Mouse (Mus musculus) CH12.LX (cell line): ENCODE results near the gene Trim41. TPM values are rescaled to one million over a fixed set of nuclear protein-coding genes. Genes with fewer than 3 reads are reported as not detected.

Experiments used
- DNase-seq: peaks from one replicate; pipeline ENCODE4 v3.0.0-alpha.2; 2013; ENCODE audit errors: extremely low read depth
- H3K27ac ChIP-seq: 2 replicates; pipeline ENCODE4 v1.5.1; 2012; ENCODE audit warnings: low read depth, mild to moderate bottlenecking, control low read depth, moderate library complexity; ENCODE audit not compliant: insufficient read depth
- H3K27me3 ChIP-seq: replicated peaks from 2 replicates; pipeline ENCODE3; 2012; ENCODE audit warnings: inconsistent platforms
- H3K36me3 ChIP-seq, 2 experiments: replicated peaks in 1 of 2; 2 replicates each; pipeline versions ENCODE3 to v1.6.1; 2012; ENCODE audit warnings: inconsistent platforms in 1 of 2, low read length in 1 of 2, mild to moderate bottlenecking in 1 of 2, mixed read lengths in 1 of 2, moderate library complexity in 1 of 2; ENCODE audit not compliant: control insufficient read depth in 1 of 2, insufficient read depth in 1 of 2
- H3K4me1 ChIP-seq, 2 experiments: 2 replicates each; pipeline ENCODE4 v1.6.1; 2012; ENCODE audit warnings: inconsistent platforms in 1 of 2, moderate library complexity in 1 of 2; ENCODE audit not compliant: insufficient read depth in 2 of 2, control insufficient read depth in 1 of 2
- H3K4me2 ChIP-seq: 2 replicates; pipeline ENCODE4 v1.6.1; 2012; ENCODE audit warnings: low read depth, mild to moderate bottlenecking, control low read depth; ENCODE audit not compliant: poor library complexity, insufficient read depth, severe bottlenecking
- H3K4me3 ChIP-seq, 3 experiments: fragments of 150-350 bp in 1 of 3; sonication (generic) in 1 of 3; replicated peaks in 1 of 3; 2 replicates each; pipeline versions ENCODE3 to v1.5.1; 2011 to 2012; ENCODE audit warnings: low read depth in 2 of 3, low read length in 2 of 3, mild to moderate bottlenecking in 2 of 3, moderate library complexity in 2 of 3, control low read depth in 1 of 3, improper control_type of control experiment in 1 of 3, inconsistent platforms in 1 of 3, mixed read lengths in 1 of 3; ENCODE audit not compliant: poor library complexity in 1 of 3
- H3K79me2 ChIP-seq: replicated peaks from 2 replicates; pipeline ENCODE4 v1.6.1; 2012; ENCODE audit warnings: mild to moderate bottlenecking, moderate library complexity; ENCODE audit not compliant: control insufficient read depth, poor library complexity, insufficient read depth, severe bottlenecking; ENCODE audit errors: extremely low read depth
- H3K9ac ChIP-seq: 2 replicates; pipeline ENCODE4 v1.6.1; 2012; ENCODE audit warnings: low read depth, mild to moderate bottlenecking, control low read depth, moderate library complexity; ENCODE audit not compliant: insufficient read depth
- H3K9me3 ChIP-seq: replicated peaks from 2 replicates; pipeline ENCODE3; 2012; ENCODE audit warnings: low read length, inconsistent platforms, mixed read lengths
- BHLHE40 ChIP-seq: IDR thresholded peaks from 2 replicates; pipeline ENCODE4 v1.6.1; 2011; ENCODE audit warnings: mild to moderate bottlenecking, low read depth, low read length, improper control_type of control experiment
- CHD1 ChIP-seq: IDR thresholded peaks from 2 replicates; pipeline ENCODE4 v1.6.1; 2012; ENCODE audit warnings: low read depth, low read length, improper control_type of control experiment, inconsistent platforms
- CHD2 ChIP-seq: IDR thresholded peaks from 2 replicates; pipeline ENCODE4 v1.6.1; 2011; ENCODE audit warnings: low read length, improper control_type of control experiment
- CTCF ChIP-seq, 2 experiments: IDR thresholded peaks in 1 of 2; conservative IDR thresholded peaks in 1 of 2; 2 replicates each; pipeline ENCODE4 v1.5.1; 2011 to 2012; ENCODE audit warnings: low read depth in 2 of 2, low read length in 2 of 2, improper control_type of control experiment in 1 of 2, inconsistent platforms in 1 of 2, mild to moderate bottlenecking in 1 of 2, moderate library complexity in 1 of 2
- E2F4 ChIP-seq: IDR thresholded peaks from 2 replicates; pipeline ENCODE4 v1.6.1; 2011; ENCODE audit warnings: low read depth, low read length, improper control_type of control experiment; ENCODE audit not compliant: insufficient replicate concordance
- ELF1 ChIP-seq: IDR thresholded peaks from 2 replicates; pipeline ENCODE4 v1.6.1; 2014; ENCODE audit warnings: low read depth, mild to moderate bottlenecking, inconsistent platforms, low read length, improper control_type of control experiment
- EP300 ChIP-seq: IDR thresholded peaks from 2 replicates; pipeline ENCODE4 v1.6.1; 2011; ENCODE audit warnings: low read length, improper control_type of control experiment
- ETS1 ChIP-seq: conservative IDR thresholded peaks from 2 replicates; pipeline ENCODE4 v1.6.1; 2012; ENCODE audit warnings: low read depth, mild to moderate bottlenecking, inconsistent platforms, low read length, improper control_type of control experiment, moderate library complexity
- GABPA ChIP-seq: IDR thresholded peaks from 2 replicates; pipeline ENCODE4 v1.6.1; 2012; ENCODE audit warnings: low read depth, low read length, improper control_type of control experiment, inconsistent platforms; ENCODE audit not compliant: insufficient replicate concordance
- HCFC1 ChIP-seq: IDR thresholded peaks from 2 replicates; pipeline ENCODE4 v1.6.1; 2012; ENCODE audit warnings: low read depth, mild to moderate bottlenecking, inconsistent platforms, low read length, improper control_type of control experiment
- IRF4 ChIP-seq: IDR thresholded peaks from 2 replicates; pipeline ENCODE4 v1.6.1; 2014; ENCODE audit warnings: low read depth, mild to moderate bottlenecking, inconsistent platforms, low read length, improper control_type of control experiment
- JUN ChIP-seq: IDR thresholded peaks from 2 replicates; pipeline ENCODE4 v1.6.1; 2011; ENCODE audit warnings: low read depth, mild to moderate bottlenecking, low read length, improper control_type of control experiment, moderate library complexity; ENCODE audit not compliant: insufficient read depth
- JUND ChIP-seq: conservative IDR thresholded peaks from 2 replicates; pipeline ENCODE4 v1.6.1; 2011; ENCODE audit warnings: low read depth, low read length, improper control_type of control experiment
- KAT2A ChIP-seq: IDR thresholded peaks from 2 replicates; pipeline ENCODE4 v1.6.1; 2012; ENCODE audit warnings: low read length, improper control_type of control experiment, inconsistent platforms; ENCODE audit not compliant: insufficient replicate concordance
- MAFK ChIP-seq: IDR thresholded peaks from 2 replicates; pipeline ENCODE4 v1.6.1; 2011; ENCODE audit warnings: low read length, improper control_type of control experiment; ENCODE audit not compliant: insufficient replicate concordance
- MAX ChIP-seq: IDR thresholded peaks from 2 replicates; pipeline ENCODE4 v1.6.1; 2011; ENCODE audit warnings: low read length, improper control_type of control experiment
- MAZ ChIP-seq: IDR thresholded peaks from 2 replicates; pipeline ENCODE4 v1.6.1; 2012; ENCODE audit warnings: low read depth, mild to moderate bottlenecking, inconsistent platforms, low read length, improper control_type of control experiment, moderate library complexity
- MEF2A ChIP-seq: IDR thresholded peaks from 2 replicates; pipeline ENCODE4 v1.6.1; 2014; ENCODE audit warnings: low read depth, mild to moderate bottlenecking, inconsistent platforms, low read length, improper control_type of control experiment, borderline replicate concordance
- MXI1 ChIP-seq: IDR thresholded peaks from 2 replicates; pipeline ENCODE4 v1.6.1; 2011; ENCODE audit warnings: mild to moderate bottlenecking, low read depth, low read length, improper control_type of control experiment
- MYC ChIP-seq: IDR thresholded peaks from 2 replicates; pipeline ENCODE4 v1.6.1; 2011; ENCODE audit warnings: low read depth, mild to moderate bottlenecking, improper control_type of control experiment, low read length
- NELFE ChIP-seq: IDR thresholded peaks from 2 replicates; pipeline ENCODE4 v1.6.1; 2011; ENCODE audit warnings: low read depth, low read length, improper control_type of control experiment
- NRF1 ChIP-seq: IDR thresholded peaks from 2 replicates; pipeline ENCODE4 v1.6.1; 2014; ENCODE audit warnings: low read depth, mild to moderate bottlenecking, inconsistent platforms, low read length, improper control_type of control experiment, moderate library complexity
- PAX5 ChIP-seq: IDR thresholded peaks from 2 replicates; pipeline ENCODE4 v1.6.1; 2012; ENCODE audit warnings: low read length, inconsistent platforms, mixed read lengths
- POLR2A ChIP-seq: IDR thresholded peaks from 2 replicates; pipeline ENCODE4 v1.6.1; 2011; ENCODE audit warnings: low read depth, mild to moderate bottlenecking, improper control_type of control experiment, low read length
- POLR2AphosphoS2 ChIP-seq: IDR thresholded peaks from 2 replicates; pipeline ENCODE4 v1.6.1; 2011; ENCODE audit warnings: low read depth, low read length, improper control_type of control experiment
- RAD21 ChIP-seq: IDR thresholded peaks from 2 replicates; pipeline ENCODE4 v1.6.1; 2011; ENCODE audit warnings: low read depth, mild to moderate bottlenecking, low read length, improper control_type of control experiment, moderate library complexity
- RCOR1 ChIP-seq: conservative IDR thresholded peaks from 2 replicates; pipeline ENCODE4 v1.6.1; 2012; ENCODE audit warnings: low read depth, mild to moderate bottlenecking, inconsistent platforms, low read length, improper control_type of control experiment
- SIN3A ChIP-seq: IDR thresholded peaks from 2 replicates; pipeline ENCODE4 v1.6.1; 2012; ENCODE audit warnings: low read length, improper control_type of control experiment, inconsistent platforms
- SMC3 ChIP-seq: IDR thresholded peaks from 2 replicates; pipeline ENCODE4 v1.6.1; 2011; ENCODE audit warnings: low read depth, low read length, improper control_type of control experiment
- TCF12 ChIP-seq: IDR thresholded peaks from 2 replicates; pipeline ENCODE4 v1.6.1; 2014; ENCODE audit warnings: low read depth, mild to moderate bottlenecking, inconsistent platforms, low read length, improper control_type of control experiment
- UBTF ChIP-seq: IDR thresholded peaks from 2 replicates; pipeline ENCODE4 v1.6.1; 2012; ENCODE audit warnings: low read depth, mild to moderate bottlenecking, inconsistent platforms, low read length, improper control_type of control experiment, moderate library complexity
- USF1 ChIP-seq: IDR thresholded peaks from 2 replicates; pipeline ENCODE4 v1.6.1; 2014; ENCODE audit warnings: low read depth, mild to moderate bottlenecking, inconsistent platforms, low read length, improper control_type of control experiment
- USF2 ChIP-seq: conservative IDR thresholded peaks from 2 replicates; pipeline ENCODE4 v1.6.1; 2011; ENCODE audit warnings: low read depth, low read length, improper control_type of control experiment
- ZC3H11A ChIP-seq: IDR thresholded peaks from 2 replicates; pipeline ENCODE4 v1.6.1; 2012; ENCODE audit warnings: low read depth, mild to moderate bottlenecking, inconsistent platforms, low read length, improper control_type of control experiment
- ZKSCAN1 ChIP-seq: IDR thresholded peaks from 2 replicates; pipeline ENCODE4 v1.6.1; 2012; ENCODE audit warnings: low read depth, inconsistent platforms, low read length, improper control_type of control experiment, borderline replicate concordance
- ZMIZ1 ChIP-seq: IDR thresholded peaks from 2 replicates; pipeline ENCODE4 v1.6.1; 2012; ENCODE audit warnings: low read depth, mild to moderate bottlenecking, inconsistent platforms, low read length, improper control_type of control experiment
- ZNF384 ChIP-seq: IDR thresholded peaks from 2 replicates; pipeline ENCODE4 v1.6.1; 2012; ENCODE audit warnings: low read depth, low read length, improper control_type of control experiment, inconsistent platforms
- dilution Hi-C: fragments of 300-500 bp; cut with MboI; formaldehyde crosslinking; loops from 2 replicates; pipeline ENCODE4 v1.14.3; 2020; ENCODE audit warnings: low sequenced_read_pairs; ENCODE audit not compliant: extremely low pct_unique_long_range_greater_than_20kb, extremely low pct_ligation_motif_present
- in situ Hi-C: fragments of 300-500 bp; cut with MboI; formaldehyde crosslinking; loops from 3 replicates; pipeline ENCODE4 v1.14.3; 2019; ENCODE audit warnings: low sequenced_read_pairs, low pct_ligation_motif_present, low pct_unique_long_range_greater_than_20kb, mixed read lengths
- polyA plus RNA-seq: library from polyadenylated mRNA; unstranded; fragments of >175 nt; gene quantifications from 2 replicates; pipeline ENCODE4 v1.2.1, GENCODE M21; 2012; ENCODE audit warnings: low read depth; ENCODE audit not compliant: insufficient read length
- total RNA-seq, 2 experiments: library from RNA; depleted of rRNA; stranded (reverse); fragments of 300-350 nt in 1 of 2; fragments of >200 nt in 1 of 2; gene quantifications; 2 replicates each; pipeline ENCODE4 v1.2.3; 2012 to 2014

The Trim41 gene
- total RNA-seq (2012; rRNA removed) (30.2 and 36.0 TPM in 2 replicates), total RNA-seq (2014; rRNA removed) (18.8 and 20.9 TPM in 2 replicates), polyA plus RNA-seq (51.6 and 63.7 TPM in 2 replicates)

DNA sequence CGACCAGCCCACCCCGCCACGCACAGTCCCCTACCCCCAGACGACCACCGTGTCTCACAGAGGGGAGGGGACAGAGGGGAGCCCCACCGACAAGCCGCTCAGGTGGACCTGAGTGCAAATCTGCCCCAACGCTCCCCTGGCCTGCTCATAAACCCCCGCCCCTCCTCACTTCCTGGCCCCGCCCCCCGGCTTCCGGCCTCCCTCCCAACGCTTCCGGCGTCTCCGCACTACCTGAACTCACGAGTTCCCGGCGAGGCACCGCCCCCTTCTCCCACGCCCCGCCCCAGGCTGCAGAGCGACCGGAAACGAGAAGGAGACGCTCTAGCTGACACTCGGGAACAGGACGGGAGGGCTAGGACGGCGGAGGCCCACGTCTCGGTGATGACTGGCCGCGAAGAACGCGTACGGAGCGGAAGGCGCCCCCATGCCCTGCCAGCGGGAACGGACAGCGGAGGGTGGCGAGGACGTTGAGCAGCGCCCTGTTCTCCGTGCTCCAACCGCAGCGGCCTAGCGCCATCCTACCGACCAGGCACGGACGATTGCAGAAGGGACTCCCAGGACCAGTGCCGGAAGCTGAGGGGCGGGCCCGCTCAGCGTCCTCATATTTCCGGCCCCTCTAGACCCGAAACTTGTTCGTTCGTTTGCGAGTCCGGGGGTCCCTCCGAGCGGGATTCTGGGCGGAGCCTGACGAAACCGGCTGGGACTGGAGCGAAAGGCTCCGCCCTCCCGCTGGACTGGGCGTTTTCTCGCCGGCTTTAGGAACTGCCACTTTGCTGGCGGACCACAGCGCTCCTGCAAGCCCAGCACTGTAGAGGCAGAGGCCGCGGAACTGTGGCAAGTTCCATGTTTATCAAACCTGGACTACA is at the start of gene Trim41:
Gene Trim41 (minus strand): TSS at position 554 of the 866 bp plus-strand sequence.
- peaks cover 19 to 36% of the 10 kb centered on the region in 2 experiments for H3K36me3 ChIP-seq
- in situ Hi-C loops (loop anchor here (5.0 kb wide), 1 partner anchor 35 kb away; no protein-coding TSS in a partner anchor), dilution Hi-C loops (no loop called here)
- H3K79me2 ChIP-seq: peaks cover 27% of the 10 kb centered on the region
- H3K4me2 ChIP-seq: peak within 1 kb of the TSS; percentile 88
- H3K4me3 ChIP-seq: peak within 1 kb of the TSS; percentile 72 to 94 (median 85)
- H3K9ac ChIP-seq: peak within 1 kb of the TSS; percentile 92
- no peaks in the 10 kb centered on the region for H3K9me3 ChIP-seq
- H3K27me3 ChIP-seq: no peaks in the 10 kb centered on the region
- H3K4me1 ChIP-seq: peaks cover 9 to 62% of the 10 kb centered on the region in 2 experiments
- H3K27ac ChIP-seq: peak within 1 kb of the TSS; percentile 99
- DNase-seq: peak; percentile 99
- TF ChIP-seq CHD2: peak; percentile 55; the same call in 1 of the 2 replicates
- TF ChIP-seq USF2: no peak
- no peak for TF ChIP-seq EP300
- TF ChIP-seq CTCF (conservative IDR thresholded peaks at IDR 0.05 in 1 of 2, IDR thresholded peaks at IDR 0.05 in 1 of 2; ENCODE audit: low read depth in 2 of 2, low read length in 2 of 2): no peak
- peak; percentile 85 for TF ChIP-seq MXI1
- no peak; the same call in none of the 2 replicates for TF ChIP-seq IRF4
- TF ChIP-seq KAT2A: peak; percentile 82; the same call in 1 of the 2 replicates
- no peak; the same call in none of the 2 replicates for TF ChIP-seq ETS1
- TF ChIP-seq NELFE: peak; percentile 88
- TF ChIP-seq USF1: no peak
- TF ChIP-seq ZKSCAN1: no peak
- peak; percentile 53 for TF ChIP-seq TCF12
- TF ChIP-seq UBTF: peak; percentile 95; the same call in 1 of the 2 replicates
- TF ChIP-seq SMC3: no peak
- peak; percentile 49 for TF ChIP-seq MEF2A
- peak; percentile 89 for TF ChIP-seq ELF1
- TF ChIP-seq GABPA: peak; percentile 94
- no peak for TF ChIP-seq JUND
- peak; percentile 91 for TF ChIP-seq SIN3A
- TF ChIP-seq E2F4: no peak
- TF ChIP-seq MAFK: no peak
- TF ChIP-seq ZNF384: no peak
- TF ChIP-seq CHD1: no peak
- peak; percentile 37; the same call in 1 of the 2 replicates for TF ChIP-seq BHLHE40
- TF ChIP-seq MAX: peak; percentile 75; the same call in 1 of the 2 replicates
- TF ChIP-seq ZC3H11A: no peak
- no peak for TF ChIP-seq RAD21
- TF ChIP-seq POLR2A: peak; percentile 88
- TF ChIP-seq PAX5: no peak
- peak; percentile 71 for TF ChIP-seq ZMIZ1
- peak; percentile 92 for TF ChIP-seq MAZ
- TF ChIP-seq JUN: no peak
- peak; percentile 91 for TF ChIP-seq HCFC1
- peak; percentile 37 for TF ChIP-seq NRF1
- peak; percentile 64; the same call in 1 of the 2 replicates for TF ChIP-seq POLR2AphosphoS2
- TF ChIP-seq MYC: no peak
- peak; percentile 74; the same call in 1 of the 2 replicates for TF ChIP-seq RCOR1
